Mouse (Mus musculus) NIH3T3 (cell line): Measurements from ENCODE around the gene Lrrc23.
"Not testable (repeated sequence)": the region's sequence is repeated elsewhere in the genome, so short reads cannot be mapped to it uniquely, and the experiment has no call there.

Experiments
- DNase-seq: peaks from one replicate; pipeline ENCODE4 v3.0.0-alpha.2; 2012; ENCODE audit warnings: low read depth

The Lrrc23 gene

DNA sequence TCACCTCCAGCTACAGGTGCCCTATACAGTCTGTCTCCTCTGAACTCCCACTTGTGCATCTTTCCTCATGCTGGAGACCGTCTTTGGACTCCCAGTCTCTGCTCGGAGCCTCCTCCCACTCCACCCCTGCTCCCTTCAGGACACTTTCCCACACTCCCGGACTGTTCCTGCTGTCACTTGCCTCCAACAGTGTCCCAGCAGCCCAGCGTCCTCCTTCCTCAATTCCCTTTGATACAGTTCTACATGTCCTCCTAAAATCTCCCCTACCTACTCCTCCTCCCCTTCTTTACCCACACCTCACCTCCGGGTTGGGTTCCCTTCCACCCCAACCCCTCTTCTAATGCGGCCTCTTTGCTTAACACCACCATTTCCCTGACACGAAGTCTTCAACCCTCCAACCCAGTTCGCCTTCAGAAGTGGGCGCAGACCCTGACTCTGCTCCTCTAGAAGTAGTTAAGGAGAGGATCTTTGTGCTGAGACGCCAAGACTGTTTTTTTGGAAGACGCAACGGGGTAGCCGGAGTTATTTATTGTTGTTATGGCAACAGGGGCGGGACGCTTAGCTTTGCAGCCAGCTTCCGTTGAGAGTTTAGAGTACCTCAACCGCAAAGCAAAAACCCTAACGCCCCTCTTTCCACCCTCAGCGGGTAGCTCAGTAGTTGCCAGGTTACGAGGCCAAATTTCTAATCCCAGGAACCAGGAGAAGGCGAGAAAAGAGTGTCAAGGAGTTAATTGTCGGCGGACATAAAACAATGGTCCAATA lies at the start of gene Lrrc23:
Gene Lrrc23, minus strand, starts transcription at position 506 of the 762 bp plus-strand sequence.
- no peak for DNase-seq

DNA sequence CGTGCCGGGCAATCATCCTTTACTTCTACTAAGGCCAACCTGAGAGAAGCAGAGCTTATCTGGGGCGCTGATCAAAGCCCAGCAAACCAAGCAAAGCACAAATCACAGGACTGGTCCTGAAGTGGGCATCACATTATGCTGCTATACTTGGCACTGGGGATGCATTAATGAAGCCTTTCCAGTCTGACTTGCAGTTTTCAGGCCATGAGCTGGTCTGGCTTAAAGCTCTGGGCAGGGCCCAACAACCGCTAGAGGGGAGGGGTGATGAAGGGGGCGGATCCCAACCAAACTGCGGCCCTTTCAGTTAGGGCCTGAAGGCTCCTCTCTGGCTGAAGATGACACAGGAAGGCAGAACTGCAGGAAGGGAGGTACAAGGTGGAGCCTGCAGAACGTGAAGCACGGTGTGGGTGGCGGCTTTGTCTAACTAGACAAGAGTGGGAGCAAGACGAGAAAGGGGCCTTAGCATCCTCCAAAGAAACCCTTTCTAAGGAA lies 48.6 kb upstream of the Lrrc23 start:
- peak; percentile 91 for DNase-seq

DNA sequence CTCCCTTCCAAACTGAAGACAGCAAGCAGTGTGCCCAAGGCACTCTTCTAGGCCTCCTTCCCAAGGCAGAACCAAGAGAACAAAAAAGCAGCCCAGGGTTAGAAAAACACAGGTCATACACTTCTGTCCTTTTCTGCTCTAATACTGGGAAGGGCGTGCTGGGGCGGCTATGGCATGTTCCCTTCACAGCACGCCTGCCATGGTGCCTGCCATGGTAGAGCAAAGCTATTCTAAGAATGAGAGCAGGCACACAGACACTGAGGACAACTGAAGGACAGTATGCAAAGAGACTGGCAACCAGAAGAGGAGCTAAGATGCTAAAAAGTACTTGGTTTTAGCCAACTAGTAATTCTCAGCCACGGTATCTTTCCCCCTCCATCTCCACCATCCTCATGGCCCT lies 42.5 kb upstream of the Lrrc23 start:
- DNase-seq: no peak

DNA sequence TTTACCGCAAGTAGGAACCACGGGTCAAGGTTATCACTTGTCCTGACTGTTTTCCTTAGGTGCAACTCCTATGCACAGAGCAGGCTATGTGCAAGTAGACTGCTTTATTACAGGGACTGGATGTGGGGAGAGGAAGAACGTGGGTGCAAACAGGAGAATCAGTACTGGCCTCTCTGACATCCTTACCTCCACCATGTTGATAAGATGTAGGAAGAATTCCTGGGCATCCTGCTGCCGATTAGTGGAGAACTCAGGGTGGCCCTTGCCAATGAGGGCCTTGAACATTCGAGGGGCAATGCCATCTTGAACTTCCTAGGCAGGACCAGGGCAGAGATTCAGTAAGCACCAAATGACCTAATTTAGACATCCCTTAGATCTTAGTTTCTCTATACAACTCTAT lies 41.4 kb upstream of the Lrrc23 start:
- no peak for DNase-seq

DNA sequence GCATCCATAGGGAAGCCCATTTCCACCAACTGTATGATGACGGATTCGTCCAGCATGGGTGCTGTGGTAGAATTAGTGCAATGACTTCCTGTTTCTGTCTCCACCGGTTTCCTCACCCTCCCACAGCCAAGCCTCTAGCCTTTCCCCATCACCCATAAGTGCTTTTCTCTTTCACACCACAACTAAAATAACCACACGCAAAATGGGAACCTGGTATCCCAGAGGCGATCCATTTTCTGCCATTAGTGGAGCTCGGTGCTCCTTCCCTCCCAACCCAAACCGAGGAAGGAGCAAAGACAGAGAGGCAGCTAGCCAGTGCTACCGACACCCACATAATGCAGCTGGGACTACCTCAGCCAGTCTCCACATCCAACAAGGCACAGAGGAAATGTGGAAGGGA lies 38.4 kb upstream of the Lrrc23 start:
- no peak for DNase-seq

DNA sequence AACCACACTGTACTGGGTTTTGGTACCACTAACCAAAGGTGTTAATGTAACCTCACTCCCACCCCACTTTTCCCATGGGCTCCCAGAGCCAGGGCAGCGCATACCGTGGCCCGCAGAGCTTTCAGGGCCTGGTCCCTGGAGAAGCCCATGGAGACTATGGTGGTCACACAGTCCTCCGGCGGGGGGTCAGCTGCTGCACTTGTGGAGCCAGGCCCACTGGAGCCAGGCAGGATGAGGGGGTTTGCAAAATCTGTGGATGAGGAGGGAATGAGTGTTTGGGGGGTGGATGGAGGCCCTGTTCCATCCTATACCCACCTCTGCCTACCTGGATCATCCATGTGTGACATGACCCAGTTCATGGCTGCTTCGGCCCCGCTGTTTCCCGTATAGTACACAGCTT lies 38.0 kb upstream of the Lrrc23 start:
- DNase-seq: no peak

DNA sequence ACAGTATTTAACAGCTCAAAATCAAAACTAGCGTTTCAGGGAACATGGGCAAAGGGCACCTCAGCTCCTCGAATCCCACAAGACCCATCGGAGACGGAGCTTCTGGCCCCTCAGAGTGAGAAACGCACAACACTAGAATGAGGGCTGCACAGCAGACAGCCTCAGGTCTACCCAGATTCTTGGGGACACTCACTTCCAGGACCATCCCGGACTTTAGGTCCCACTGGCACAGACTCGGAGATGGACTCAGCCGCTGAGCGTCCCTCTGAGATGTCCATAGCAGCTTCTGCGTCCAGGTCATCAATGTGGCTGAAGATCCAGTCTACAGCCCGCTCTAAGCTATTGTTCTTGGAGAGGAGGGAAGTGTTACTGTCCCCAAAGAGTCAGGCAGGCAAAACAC lies 37.6 kb upstream of the Lrrc23 start:
- DNase-seq: no peak

DNA sequence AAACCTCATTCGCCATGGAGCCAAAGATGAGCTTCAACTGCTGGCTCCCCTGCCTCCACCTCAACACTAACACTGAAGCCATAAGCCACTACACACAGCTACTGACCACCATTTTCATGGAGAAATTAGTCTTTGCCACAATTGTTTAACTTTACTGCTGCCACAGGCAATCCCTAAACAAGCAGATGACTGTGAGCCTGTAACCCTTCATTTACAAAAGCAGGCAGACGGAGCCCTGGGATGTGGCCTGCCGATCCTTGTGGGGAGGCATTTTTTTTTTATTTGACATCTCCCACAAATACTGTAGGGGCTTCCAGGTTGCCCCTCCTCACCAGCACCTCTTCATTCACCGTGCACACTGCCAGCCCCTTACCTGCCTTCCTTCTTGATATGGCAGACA lies 37.1 kb upstream of the Lrrc23 start:
- DNase-seq: no peak

DNA sequence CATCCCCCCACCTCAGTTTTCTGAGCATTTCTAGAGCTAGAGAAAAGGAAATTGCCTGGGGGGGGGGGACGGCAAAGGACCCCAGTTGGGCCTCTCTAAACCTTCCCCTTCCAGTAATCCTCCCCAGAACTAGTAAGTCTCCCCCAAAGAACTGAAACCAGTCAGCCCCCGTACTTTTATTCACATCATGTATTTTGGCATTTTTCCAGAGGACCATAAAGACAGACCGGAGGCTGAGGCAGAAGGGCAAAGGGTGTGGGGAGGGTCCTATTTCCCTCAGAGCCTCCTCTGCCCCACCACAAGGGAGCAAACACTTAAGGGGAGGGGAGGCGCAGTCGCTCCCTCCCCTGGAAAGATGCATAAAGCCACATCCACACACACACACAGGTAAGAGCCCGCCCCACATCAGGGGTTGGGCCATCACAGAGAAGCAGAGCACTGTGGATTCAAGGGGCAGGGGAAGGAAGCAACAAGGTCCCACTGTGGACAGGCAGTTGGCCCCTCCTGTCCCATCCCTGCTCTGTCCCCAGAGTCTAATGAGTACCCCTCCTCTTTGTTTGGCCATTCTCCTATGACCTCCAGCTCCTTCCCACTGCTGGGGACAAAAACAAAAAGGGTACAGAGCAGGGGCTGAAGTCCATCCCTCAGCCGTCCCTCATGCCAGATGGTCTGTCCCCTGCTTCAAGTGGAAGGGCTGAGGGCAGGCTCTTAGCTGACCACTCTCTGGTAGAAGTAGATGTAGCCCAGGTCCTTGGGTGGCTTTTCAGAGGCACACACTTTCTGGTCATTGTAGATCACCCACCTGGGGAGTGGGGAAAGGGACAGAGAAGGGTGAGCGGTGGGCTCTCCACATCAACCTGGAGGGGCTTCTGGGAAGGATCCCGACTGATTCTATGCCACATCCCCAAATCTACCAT lies 35.6 kb upstream of the Lrrc23 start:
- no peak for DNase-seq

DNA sequence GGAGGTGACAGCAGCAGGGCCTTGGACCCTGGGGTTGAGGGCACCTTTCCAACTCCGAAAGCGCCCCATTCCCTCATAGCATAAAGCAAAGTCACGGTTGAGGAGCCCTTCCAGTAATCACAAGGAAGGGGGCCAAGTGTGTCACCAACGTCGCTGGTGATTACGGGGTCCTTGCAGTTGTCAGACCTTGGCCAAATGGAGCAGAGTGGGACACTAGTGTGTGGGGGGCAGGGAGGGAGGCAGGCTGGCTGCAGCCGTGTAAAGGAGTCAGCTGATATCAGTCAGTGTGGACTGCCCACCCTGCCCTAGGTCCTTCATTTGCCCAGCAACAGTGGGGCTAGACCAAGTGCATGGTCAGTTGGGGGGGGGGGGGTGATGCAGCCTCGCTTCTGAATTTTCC lies 34.9 kb upstream of the Lrrc23 start:
- no peak for DNase-seq

DNA sequence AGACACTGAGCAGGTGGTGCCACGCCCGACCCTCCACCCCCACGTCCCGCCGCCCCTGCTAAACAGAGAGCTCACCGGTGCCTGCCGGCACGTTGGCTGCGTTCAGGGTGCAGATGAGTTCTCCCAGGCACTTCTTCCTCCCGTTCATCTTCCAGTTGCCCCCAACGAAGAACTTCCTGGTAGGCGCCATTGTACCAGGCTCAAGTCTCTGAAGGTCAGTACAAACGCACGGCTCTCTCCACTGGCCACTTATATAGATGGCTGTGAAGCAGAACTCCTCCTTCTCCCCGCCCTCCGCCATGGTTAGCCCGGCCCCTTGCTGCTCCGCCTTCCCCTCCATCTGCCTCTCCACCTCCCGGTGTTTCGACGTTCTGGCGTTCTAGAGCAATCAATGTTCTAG lies 34.4 kb upstream of the Lrrc23 start, which contains the start of gene Tpi1:
Gene Tpi1, minus strand, starts transcription at position 364 of the 400 bp plus-strand sequence.
- peak; percentile 97 for DNase-seq

DNA sequence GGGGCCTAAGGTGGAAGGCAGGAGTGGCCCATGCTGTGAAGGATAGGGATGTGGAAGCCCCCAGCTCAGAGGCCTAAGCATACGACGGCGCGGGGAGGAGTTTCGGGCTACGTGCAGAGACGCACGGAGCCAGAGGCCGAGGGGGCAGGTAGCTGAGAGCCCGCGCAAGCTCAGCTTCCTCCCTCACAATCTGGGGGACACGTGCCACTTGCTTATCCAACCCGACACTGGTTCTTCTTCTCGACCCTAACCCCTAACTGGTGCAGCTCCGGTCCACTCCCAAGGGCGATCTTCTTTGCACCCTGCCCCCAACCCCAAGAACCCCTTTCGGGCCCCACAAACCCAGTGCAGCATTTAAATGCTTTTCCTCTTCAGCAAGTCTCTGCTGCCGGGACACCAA lies 34.0 kb upstream of the Lrrc23 start:
- DNase-seq: peak; percentile 83

DNA sequence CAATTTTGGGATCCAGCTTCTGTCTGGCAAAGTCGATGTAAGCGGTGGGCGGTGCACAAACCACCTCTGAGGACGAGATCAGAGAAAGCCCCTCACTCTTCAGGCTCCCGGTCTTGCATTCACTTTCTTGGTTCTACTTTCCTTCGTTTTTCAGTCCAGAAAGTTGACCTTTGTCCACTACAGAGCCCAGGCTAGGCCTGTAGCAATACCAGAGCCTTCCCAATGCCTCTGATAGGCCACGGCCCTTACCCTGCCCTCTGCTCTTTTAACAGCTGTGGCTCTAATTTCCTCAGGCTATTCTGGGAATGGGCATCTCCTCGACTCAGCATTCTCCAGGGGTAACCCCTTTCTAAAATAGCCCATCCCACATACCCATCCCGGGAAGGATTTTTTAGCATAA lies 33.3 kb upstream of the Lrrc23 start:
- DNase-seq: no peak

DNA sequence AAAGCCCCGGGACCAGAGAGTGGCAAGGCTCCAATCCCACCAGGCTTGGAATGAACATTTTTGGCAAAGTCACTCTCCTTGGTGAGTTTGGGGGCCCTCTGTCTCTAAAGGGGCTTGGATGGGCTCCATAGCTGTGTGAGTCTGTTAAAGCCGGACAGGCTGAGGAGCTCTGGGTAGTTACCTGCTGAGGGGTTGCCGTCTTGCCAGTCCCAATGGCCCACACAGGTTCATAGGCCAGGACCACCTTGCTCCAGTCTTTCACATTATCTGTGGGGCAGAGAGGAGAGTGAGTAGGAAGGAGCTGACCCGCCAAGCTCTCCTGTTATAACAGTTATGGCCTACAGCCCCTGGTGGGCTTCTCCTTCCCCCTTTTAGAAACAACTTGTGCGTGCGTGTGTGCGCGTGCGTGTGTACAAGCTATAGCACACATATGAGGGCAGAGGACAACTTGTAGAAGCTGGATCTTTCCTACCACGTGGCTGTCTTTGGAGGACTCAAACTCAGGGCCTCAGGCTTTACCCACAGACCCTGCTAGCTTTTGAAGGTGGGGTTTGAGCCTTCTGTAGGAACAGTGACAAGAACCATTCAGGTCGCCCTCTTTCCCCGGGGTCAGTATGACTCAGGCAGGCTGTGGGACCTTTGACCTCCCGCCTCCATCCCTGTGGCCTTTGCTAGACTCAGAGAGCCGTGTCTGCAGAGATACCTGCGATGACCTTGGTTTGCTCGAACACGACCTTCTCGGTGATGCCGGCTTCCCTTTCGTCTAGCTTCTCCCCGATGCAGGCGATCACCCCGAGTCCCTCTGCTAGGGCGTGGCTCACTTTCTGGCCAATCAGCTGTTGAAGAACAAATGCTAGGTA lies 32.4 kb upstream of the Lrrc23 start:
- DNase-seq: no peak

DNA sequence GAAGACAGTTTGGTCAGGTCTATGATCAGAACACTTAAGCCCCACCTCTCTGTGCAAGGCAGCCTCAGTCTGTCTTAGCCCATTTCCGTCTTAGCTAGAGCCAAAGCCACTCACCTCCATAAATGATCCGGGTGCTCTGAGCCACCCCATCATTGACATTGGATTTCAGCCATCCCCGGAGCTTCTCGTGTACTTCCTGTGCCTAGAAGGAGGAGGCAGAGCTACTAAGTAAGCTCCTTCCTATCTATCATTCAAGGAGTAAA lies 31.8 kb upstream of the Lrrc23 start:
- no peak for DNase-seq

DNA sequence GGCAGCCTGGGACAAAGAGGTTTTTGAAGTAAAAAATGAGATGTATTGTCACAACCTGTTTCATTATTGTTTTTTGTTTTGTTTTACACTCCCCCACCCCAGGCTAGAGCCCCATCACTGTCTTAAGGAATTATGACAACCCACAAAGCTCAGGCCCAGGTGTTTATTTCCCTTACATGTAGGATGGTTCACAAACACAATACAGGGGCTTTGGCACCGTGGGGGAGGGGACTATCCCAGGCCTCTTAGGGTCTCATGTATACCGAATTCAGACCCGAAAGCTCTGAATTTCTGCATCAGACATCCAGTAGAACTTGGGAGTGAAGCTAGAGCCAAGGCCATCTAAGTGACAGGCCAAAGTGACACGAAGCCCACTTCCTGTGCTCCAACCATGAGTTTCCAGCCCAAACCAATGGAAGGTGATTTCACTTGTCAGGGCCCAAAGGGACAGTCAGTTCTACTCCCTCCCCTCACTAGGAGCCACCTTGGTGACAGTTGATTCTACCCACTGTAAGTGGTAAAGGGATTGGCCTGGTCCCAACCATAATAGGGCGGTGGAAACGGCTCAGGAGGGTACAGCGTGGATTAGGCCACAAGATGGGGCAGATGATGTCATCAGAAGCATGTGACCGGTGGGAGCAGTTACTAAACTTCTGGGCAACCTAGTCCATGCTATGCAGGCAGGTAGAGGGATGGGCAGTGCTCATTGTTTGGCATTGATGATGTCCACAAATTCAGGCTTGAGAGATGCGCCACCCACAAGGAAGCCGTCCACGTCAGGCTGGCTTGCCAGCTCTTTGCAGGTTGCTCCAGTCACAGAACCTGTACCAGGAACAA lies 31.3 kb upstream of the Lrrc23 start:
- not testable (repeated sequence) for DNase-seq

DNA sequence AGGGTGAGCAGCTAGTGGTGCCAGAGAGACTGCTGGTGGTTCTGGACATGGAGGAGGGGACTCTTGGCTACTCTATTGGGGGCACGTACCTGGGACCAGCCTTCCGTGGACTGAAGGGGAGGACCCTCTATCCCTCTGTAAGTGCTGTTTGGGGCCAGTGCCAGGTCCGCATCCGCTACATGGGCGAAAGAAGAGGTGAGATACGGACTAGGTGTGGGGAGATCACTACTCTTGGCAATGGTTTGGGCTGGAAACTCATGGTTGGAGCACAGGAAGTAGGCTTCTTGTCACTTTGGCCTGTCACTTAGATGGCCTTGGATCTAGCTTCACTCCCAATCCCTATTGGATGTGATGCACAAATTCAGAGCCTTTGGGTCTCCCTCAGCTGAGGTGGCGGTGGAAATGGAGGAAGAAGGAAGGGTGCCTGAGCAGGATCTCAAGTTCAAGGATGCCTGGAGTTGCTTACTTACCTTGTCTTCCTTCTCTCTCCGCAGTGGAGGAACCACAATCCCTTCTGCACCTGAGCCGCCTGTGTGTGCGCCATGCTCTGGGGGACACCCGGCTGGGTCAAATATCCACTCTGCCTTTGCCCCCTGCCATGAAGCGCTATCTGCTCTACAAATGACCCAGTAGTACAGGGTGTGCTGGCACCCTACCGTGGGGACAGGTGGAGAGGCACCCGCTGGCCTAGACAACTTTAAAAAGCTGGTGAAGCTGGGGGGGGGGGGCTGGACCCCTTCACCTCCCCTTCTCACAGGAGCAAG lies 30.4 kb upstream of the Lrrc23 start:
- no peak for DNase-seq

DNA sequence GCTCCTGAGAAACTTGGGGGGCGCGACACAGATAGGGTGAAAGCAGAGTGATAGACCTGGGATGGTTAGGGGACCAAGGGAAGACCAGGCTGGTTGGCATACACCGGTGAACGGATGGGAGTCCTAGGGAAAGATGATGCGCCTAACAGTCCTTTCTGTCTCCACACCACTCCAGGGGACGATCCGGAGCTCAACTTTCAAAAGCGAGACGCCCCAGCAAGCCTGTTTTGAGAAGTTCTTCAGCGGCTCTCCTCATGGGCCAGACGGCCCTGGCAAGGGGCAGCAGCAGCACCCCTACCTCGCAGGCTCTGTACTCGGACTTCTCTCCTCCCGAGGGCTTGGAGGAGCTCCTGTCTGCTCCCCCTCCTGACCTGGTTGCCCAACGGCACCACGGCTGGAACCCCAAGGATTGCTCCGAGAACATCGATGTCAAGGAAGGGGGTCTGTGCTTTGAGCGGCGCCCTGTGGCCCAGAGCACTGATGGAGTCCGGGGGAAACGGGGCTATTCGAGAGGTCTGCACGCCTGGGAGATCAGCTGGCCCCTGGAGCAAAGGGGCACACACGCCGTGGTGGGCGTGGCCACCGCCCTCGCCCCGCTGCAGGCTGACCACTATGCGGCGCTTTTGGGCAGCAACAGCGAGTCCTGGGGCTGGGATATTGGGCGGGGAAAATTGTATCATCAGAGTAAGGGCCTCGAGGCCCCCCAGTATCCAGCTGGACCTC lies 29.7 kb upstream of the Lrrc23 start:
- DNase-seq: peak; percentile 96

DNA sequence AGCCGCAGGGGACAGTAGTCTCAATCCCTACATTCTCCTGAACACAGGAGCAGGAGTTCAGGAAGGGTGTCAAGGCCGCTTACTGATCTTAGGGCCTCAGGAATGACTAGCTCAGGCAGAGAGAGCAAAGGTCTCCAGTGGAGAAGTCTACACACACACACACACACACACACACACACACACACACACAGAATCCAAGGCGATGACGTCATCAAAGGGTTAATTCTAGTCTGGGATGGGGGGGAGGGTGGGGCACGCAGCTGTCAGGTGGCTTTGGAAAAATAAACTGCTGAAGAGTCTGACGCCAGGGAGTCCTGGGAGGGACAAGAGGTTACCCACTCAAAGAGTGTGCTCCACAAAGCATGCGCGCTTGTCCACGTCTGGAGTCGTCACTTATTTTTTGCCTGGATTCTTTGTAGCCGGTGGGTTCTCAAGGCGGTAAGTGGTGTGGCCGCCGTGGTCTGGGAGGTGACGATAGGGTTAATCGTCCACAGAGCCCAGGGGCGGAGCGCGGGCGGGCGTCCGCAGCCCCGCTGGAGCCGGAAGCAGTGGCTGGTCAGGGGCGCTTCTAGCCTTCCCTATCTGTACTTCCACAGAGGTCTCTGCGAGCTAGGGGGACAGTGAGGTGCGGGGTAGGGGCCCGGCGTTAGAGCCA lies 29.0 kb upstream of the Lrrc23 start, which contains the start of gene Spsb2:
Gene Spsb2, plus strand, starts transcription at position 304 of the 655 bp plus-strand sequence.
- peak; percentile 91 for DNase-seq
